In the genomic region with DNA sequence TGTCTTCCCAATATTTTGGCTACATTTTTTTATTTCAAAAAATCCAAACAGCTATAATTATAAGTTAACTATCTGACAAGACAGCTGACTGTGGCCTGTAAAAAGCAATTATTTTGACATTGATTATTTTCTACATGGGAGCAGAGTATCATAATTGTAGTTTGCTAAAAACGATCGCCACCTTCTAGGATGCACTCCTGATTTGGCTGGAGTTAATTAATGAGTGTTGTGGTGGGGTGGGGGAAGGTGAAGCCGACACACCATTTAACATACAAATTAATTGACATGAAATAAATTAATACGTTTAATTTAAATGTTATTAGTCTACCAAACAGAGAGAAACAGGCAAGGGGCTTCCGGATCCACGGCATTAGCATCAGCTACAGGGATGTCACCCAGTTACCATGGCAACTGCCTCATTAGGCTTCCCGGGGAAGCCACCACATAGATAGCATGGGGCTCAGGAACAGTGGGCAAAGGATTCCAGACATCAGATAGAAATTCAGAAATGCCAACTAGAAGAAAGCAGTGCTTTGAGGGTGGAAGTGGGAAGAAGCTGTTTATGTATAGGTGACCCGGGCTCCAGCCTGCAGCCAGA, we compare ENCODE assay signal across 18 mouse cellular contexts.
A peak's percentile ranks its signal among the peaks of the same experiment; 100 is the strongest.
DNase-seq lines count a peak whose midpoint lies in the region; ATAC-seq lines count a peak whose summit lies in the region.
"Had no signal": no experiment of that assay in that cellular context is flagged by ENCODE, and none has a peak within 500 bp of the region (broad histone marks: within the 10 kb centered on the region; RNA-seq: fewer than 3 reads in every experiment).

No protein-coding gene starts in this region.

- H3K27me3 ChIP-seq in forebrain, embryonic 13.5 days: no peaks in the 10 kb centered on the region
- H3K27me3 ChIP-seq in neural tube, embryonic 14.5 days (ENCODE audit: control insufficient read depth, insufficient read depth, low read length): no peaks in the 10 kb centered on the region
- no peaks in the 10 kb centered on the region for H3K27me3 ChIP-seq in liver, embryonic 12.5 days (replicated peaks)
- H3K27me3 ChIP-seq: embryonic facial prominence, embryonic 15.5 days; kidney, embryonic 15.5 days; stomach, embryonic 15.5 days had no signal

- H3K4me3 ChIP-seq in forebrain, embryonic 13.5 days: no peak overlapping the region
- H3K4me3 ChIP-seq in neural tube, embryonic 14.5 days (ENCODE audit: low read depth, low read length): no peak overlapping the region
- H3K4me3 ChIP-seq in liver, embryonic 12.5 days: no peak overlapping the region
- H3K4me3 ChIP-seq: embryonic facial prominence, embryonic 15.5 days; heart, embryonic 10.5 days; kidney, embryonic 15.5 days; myocyte; stomach, embryonic 15.5 days had no signal

- WGBS in forebrain, embryonic 13.5 days: 31% methylated on average over 8 of the region's 8 CpGs
- 31% methylated on average over 8 of the region's 8 CpGs for WGBS in neural tube, embryonic 14.5 days
- WGBS in liver, embryonic 12.5 days (ENCODE audit: insufficient replicate concordance): 61% methylated on average over 8 of the region's 8 CpGs

- no peaks in the 10 kb centered on the region for H3K36me3 ChIP-seq in forebrain, embryonic 13.5 days (ENCODE audit: poor library complexity, severe bottlenecking)
- no peaks in the 10 kb centered on the region for H3K36me3 ChIP-seq in neural tube, embryonic 14.5 days (ENCODE audit: control insufficient read depth, insufficient read depth, low read length)
- no peaks in the 10 kb centered on the region for H3K36me3 ChIP-seq in liver, embryonic 12.5 days
- H3K36me3 ChIP-seq: embryonic facial prominence, embryonic 15.5 days; heart, embryonic 10.5 days; kidney, embryonic 15.5 days; stomach, embryonic 15.5 days had no signal

- ATAC-seq in forebrain, embryonic 13.5 days: peak; percentile 88
- ATAC-seq in neural tube, embryonic 14.5 days (ENCODE audit: low read depth): peak; percentile 71; the same call in 1 of the 2 replicates
- no peak for ATAC-seq in liver, embryonic 12.5 days
- no peak for ATAC-seq in megakaryocyte progenitor cell, adult 5-6 weeks (replicated peaks; ENCODE audit: poor library complexity)
- ATAC-seq: CD4-positive, CD25-positive, alpha-beta regulatory T cell, adult 4 months; lung, postnatal 0 days had no signal

- H3K9me3 ChIP-seq in forebrain, embryonic 13.5 days (replicated peaks): no peaks in the 10 kb centered on the region
- H3K9me3 ChIP-seq in neural tube, embryonic 14.5 days (ENCODE audit: control insufficient read depth, low read length): no peaks in the 10 kb centered on the region
- H3K9me3 ChIP-seq in liver, embryonic 12.5 days (replicated peaks): peaks cover 10% of the 10 kb centered on the region; the same call in 1 of the 2 replicates
- H3K9me3 ChIP-seq: embryonic facial prominence, embryonic 15.5 days; heart, embryonic 10.5 days; kidney, embryonic 15.5 days; stomach, embryonic 15.5 days had no signal

- peak; percentile 25 to 55 for DNase-seq in layer of hippocampus, adult 18-20 months (ENCODE audit: low spot score in 2 of 2)
- no peak for DNase-seq in layer of hippocampus, postnatal 36 days
- DNase-seq in layer of hippocampus, postnatal 14 days (ENCODE audit: low spot score in 2 of 2): peak; percentile 26 to 60
- DNase-seq in c-Kit-positive CD71-positive TER-119-positive erythroid progenitor cells, embryonic 14.5 days (ENCODE audit: low spot score): no peak
- DNase-seq: adrenal gland, adult 8-10 months; cerebellum, adult 11-12 months; right cerebral cortex, postnatal 4 days had no signal

- H3K4me1 ChIP-seq in forebrain, embryonic 13.5 days: peaks cover 21% of the 10 kb centered on the region
- peaks cover 9% of the 10 kb centered on the region for H3K4me1 ChIP-seq in neural tube, embryonic 14.5 days (ENCODE audit: control insufficient read depth, insufficient read depth, low read length)
- H3K4me1 ChIP-seq in liver, embryonic 12.5 days: no peaks in the 10 kb centered on the region
- H3K4me1 ChIP-seq: embryonic facial prominence, embryonic 15.5 days; heart, embryonic 10.5 days; kidney, embryonic 15.5 days; stomach, embryonic 15.5 days had no signal

- no peak overlapping the region for H3K9ac ChIP-seq in forebrain, embryonic 13.5 days
- no peak overlapping the region for H3K9ac ChIP-seq in neural tube, embryonic 14.5 days (replicated peaks; ENCODE audit: low read depth, low read length)
- H3K9ac ChIP-seq in liver, embryonic 12.5 days: no peak overlapping the region
- H3K9ac ChIP-seq: embryonic facial prominence, embryonic 15.5 days; kidney, embryonic 15.5 days; stomach, embryonic 15.5 days had no signal

- H3K27ac ChIP-seq in forebrain, embryonic 13.5 days: peak overlapping the region; percentile 66
- H3K27ac ChIP-seq in neural tube, embryonic 14.5 days (ENCODE audit: low read depth, low read length): peak overlapping the region; percentile 44
- no peak overlapping the region for H3K27ac ChIP-seq in liver, embryonic 12.5 days
- H3K27ac ChIP-seq: embryonic facial prominence, embryonic 15.5 days; heart, embryonic 10.5 days; kidney, embryonic 15.5 days; stomach, embryonic 15.5 days had no signal

- H3K4me2 ChIP-seq in forebrain, embryonic 13.5 days: peak overlapping the region; percentile 15; the same call in 1 of the 2 replicates
- no peak overlapping the region for H3K4me2 ChIP-seq in neural tube, embryonic 14.5 days (ENCODE audit: low read depth, low read length)
- H3K4me2 ChIP-seq in liver, embryonic 12.5 days: no peak overlapping the region
- H3K4me2 ChIP-seq: embryonic facial prominence, embryonic 15.5 days; kidney, embryonic 15.5 days; stomach, embryonic 15.5 days had no signal

Comparison
In these comparisons a context has a peak if more than half of its experiments do, and no peak if none do; other contexts are left out.
1. DNase-seq: peak in layer of hippocampus, adult 18-20 months (2 of 2) and layer of hippocampus, postnatal 14 days (2 of 2); none in layer of hippocampus, postnatal 36 days (0 of 2) and c-Kit-positive CD71-positive TER-119-positive erythroid progenitor cells, embryonic 14.5 days (single experiment).
2. ATAC-seq: peak in forebrain, embryonic 13.5 days (single experiment) and neural tube, embryonic 14.5 days (single experiment); none in liver, embryonic 12.5 days (single experiment) and megakaryocyte progenitor cell, adult 5-6 weeks (single experiment).